Mouse (Mus musculus): ENCODE results near the gene Gpld1.

DNA sequence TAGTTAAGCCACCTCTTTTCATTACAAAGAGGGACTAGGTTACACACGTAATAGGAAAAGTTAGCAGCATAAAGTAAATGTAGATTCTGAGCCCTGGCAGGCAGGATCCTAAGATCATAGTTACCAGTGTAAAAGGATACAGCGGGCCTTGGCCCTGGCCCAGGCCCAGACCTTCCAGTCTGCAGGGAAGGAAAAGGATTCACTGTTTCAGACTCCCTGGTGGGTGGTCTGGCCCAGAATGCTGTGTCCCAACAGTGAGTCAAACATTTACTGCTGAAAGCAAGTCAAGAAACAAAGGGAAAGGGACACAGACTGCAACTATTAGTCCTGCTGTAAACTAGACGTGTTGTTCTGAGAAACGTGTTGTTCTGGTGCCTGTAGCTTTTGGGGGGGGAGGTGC, 2.6 kb downstream of the Gpld1 start:
- no peak for TF ChIP-seq CTCF (IDR thresholded peaks at IDR 0.05; ENCODE audit: low read depth)
- no peak for TF ChIP-seq EP300 (IDR thresholded peaks at IDR 0.05; ENCODE audit: low read depth)

Data from liver, postnatal 0 days (tissue).